Mouse (Mus musculus) liver, embryonic 15.5 days (tissue): Measurements from ENCODE around the gene Dnajc14. TPM values are rescaled to one million over a fixed set of nuclear protein-coding genes. Genes with fewer than 3 reads are reported as not detected.
A peak's percentile ranks its signal among the peaks of the same experiment; 100 is the strongest.

Source experiments
- ATAC-seq: fragments of 200-750 bp; cut with Nextera tagmentation; 2 replicates; pipeline ENCODE4 v1.8.0; 2017; ENCODE audit warnings: moderate number of reproducible peaks, mild to moderate bottlenecking, moderate library complexity; ENCODE audit not compliant: insufficient read depth
- H3K27ac ChIP-seq: fragments of 300-500 bp; sonication (generic); replicated peaks from 2 replicates; pipeline ENCODE4 v1.5.1; 2015; ENCODE audit warnings: mild to moderate bottlenecking, inconsistent platforms
- H3K27me3 ChIP-seq: fragments of 300-500 bp; sonication (generic); 2 replicates; pipeline ENCODE4 v1.6.1; 2015; ENCODE audit warnings: mild to moderate bottlenecking, inconsistent platforms
- H3K36me3 ChIP-seq: fragments of 300-500 bp; sonication (generic); replicated peaks from 2 replicates; pipeline ENCODE4 v1.6.1; 2015; ENCODE audit warnings: moderate library complexity, mild to moderate bottlenecking, inconsistent platforms
- H3K4me1 ChIP-seq: fragments of 300-500 bp; sonication (generic); replicated peaks from 2 replicates; pipeline ENCODE4 v1.6.1; 2015; ENCODE audit warnings: inconsistent platforms
- H3K4me2 ChIP-seq: fragments of 300-500 bp; sonication (generic); 2 replicates; pipeline ENCODE4 v1.6.1; 2015; ENCODE audit warnings: moderate library complexity, mild to moderate bottlenecking, inconsistent platforms
- H3K4me3 ChIP-seq: fragments of 300-500 bp; sonication (generic); replicated peaks from 2 replicates; pipeline ENCODE4 v1.5.1; 2015; ENCODE audit warnings: mild to moderate bottlenecking, inconsistent platforms
- H3K9ac ChIP-seq: fragments of 300-500 bp; sonication (generic); 2 replicates; pipeline ENCODE4 v1.6.1; 2015; ENCODE audit warnings: moderate library complexity, mild to moderate bottlenecking, inconsistent platforms
- H3K9me3 ChIP-seq: fragments of 300-500 bp; sonication (generic); replicated peaks from 2 replicates; pipeline ENCODE4 v1.6.1; 2016; ENCODE audit warnings: inconsistent platforms
- WGBS: fragments of 180-500 bp; shearing (Covaris S2); methylation state at CpG from one replicate; pipeline ENCODE4 v1.1.7; 2015; ENCODE audit warnings: mixed read lengths; ENCODE audit not compliant: insufficient replicate concordance; 5-methylcytosine and 5-hydroxymethylcytosine counted together
- polyA plus RNA-seq: library from polyadenylated mRNA; unstranded; fragments of >200 nt; fragmentation: Nextera tagmentation; extraction: Ambion mirVana; gene quantifications from 2 replicates; pipeline ENCODE4 v1.2.1, GENCODE M21; 2015

Gene Dnajc14
- polyA plus RNA-seq, 1 experiment from 2014 or later = 18.3 TPM

DNA sequence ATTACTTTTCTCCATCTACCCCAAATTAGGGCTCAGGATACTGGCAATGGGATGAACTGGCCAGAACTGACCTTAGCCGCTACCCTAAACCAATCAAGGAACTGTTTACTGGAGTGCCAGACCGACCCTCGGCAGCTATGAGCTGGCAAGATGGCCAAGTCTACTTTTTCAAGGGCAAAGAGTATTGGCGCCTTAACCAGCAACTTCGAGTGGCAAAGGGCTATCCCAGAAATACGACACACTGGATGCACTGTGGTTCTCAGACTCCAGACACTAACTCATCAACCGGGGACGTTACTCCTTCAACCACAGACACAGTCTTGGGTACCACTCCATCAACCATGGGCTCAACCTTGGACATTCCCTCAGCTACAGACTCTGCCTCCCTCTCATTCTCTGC lies 5.2 kb upstream of the Dnajc14 start:
- Histone ChIP-seq H3K27me3 (peaks cover 19% of the 10 kb centered on the region), H3K9me3 (no peaks in the 10 kb centered on the region), H3K4me3 (no peak overlapping the region), H3K4me1 (peaks cover 12% of the 10 kb centered on the region), H3K36me3 (no peaks in the 10 kb centered on the region), H3K4me2 (no peak overlapping the region), H3K9ac (no peak overlapping the region), H3K27ac (no peak overlapping the region)
- ATAC-seq = no peak
- WGBS = 71% methylated on average over 8 of the region's 8 CpGs

- Histone ChIP-seq H3K9ac (no peak overlapping the region), H3K4me3 (no peak overlapping the region), H3K36me3 (no peaks in the 10 kb centered on the region; the same call in 1 of the 2 replicates), H3K9me3 (no peaks in the 10 kb centered on the region), H3K27me3 (peaks cover 26% of the 10 kb centered on the region), H3K27ac (no peak overlapping the region), H3K4me1 (peaks cover 35% of the 10 kb centered on the region), H3K4me2 (no peak overlapping the region)
- WGBS = 77% methylated on average over 16 of the region's 16 CpGs
- no peak for ATAC-seq
Measured at GRCm38 (mm10) chr10:128801981-128802495, 1.8 kb upstream of the Dnajc14 start.

GRCm38 (mm10) chr10:128802956-128803355 lies 906 bp upstream of the Dnajc14 start:
- Histone ChIP-seq H3K27me3 (peaks cover 26% of the 10 kb centered on the region), H3K36me3 (peaks cover 2% of the 10 kb centered on the region; the same call in 1 of the 2 replicates), H3K4me3 (no peak overlapping the region), H3K4me2 (peak overlapping the region; percentile 97), H3K9me3 (no peaks in the 10 kb centered on the region), H3K27ac (no peak overlapping the region), H3K9ac (no peak overlapping the region), H3K4me1 (peaks cover 44% of the 10 kb centered on the region)
- no peak for ATAC-seq
- 56% methylated on average over 4 of the region's 4 CpGs for WGBS

DNA sequence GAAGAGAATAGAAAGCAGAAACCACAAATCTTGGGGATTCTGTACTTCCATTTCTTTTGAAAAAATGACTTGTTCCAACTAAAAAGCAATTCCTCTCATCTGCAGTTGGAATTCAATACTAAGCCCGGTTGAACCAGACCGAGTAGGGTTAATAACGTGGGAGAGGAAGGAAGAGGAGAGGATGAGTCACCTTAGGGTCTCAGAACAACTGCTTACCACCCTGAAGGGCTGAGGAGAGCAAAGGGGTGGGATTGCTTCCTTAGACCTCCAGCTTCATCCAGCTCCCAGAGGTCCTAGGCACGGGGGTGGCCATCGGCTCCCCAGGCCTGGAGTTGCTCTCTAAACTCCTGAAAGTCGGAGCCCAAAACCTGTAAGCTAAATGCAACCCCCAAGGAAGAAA lies 501 bp upstream of the Dnajc14 start:
- 11% methylated on average over 6 of the region's 6 CpGs for WGBS
- H3K36me3 ChIP-seq = peaks cover 6% of the 10 kb centered on the region
- no peak overlapping the region for H3K9ac ChIP-seq
- peaks cover 26% of the 10 kb centered on the region for H3K27me3 ChIP-seq
- ATAC-seq = no peak
- H3K9me3 ChIP-seq = no peaks in the 10 kb centered on the region
- H3K4me3 ChIP-seq = peak overlapping the region; percentile 78
- H3K4me2 ChIP-seq = peak overlapping the region; percentile 97
- H3K4me1 ChIP-seq = peaks cover 48% of the 10 kb centered on the region
- peak overlapping the region; percentile 24; the same call in 1 of the 2 replicates for H3K27ac ChIP-seq

- peaks cover 58% of the 10 kb centered on the region for H3K4me1 ChIP-seq
- H3K27me3 ChIP-seq = peaks cover 26% of the 10 kb centered on the region
- H3K9me3 ChIP-seq = no peaks in the 10 kb centered on the region
Measured at GRCm38 (mm10) chr10:128804271-128805091, 619 bp downstream of the Dnajc14 start, which contains the start of gene Tmem198b. Tmem198b (minus strand) TSS chr10:128804370.

GRCm38 (mm10) chr10:128805092-128806000 lies 1.5 kb downstream of the Dnajc14 start:
- H3K27ac ChIP-seq = peak overlapping the region; percentile 90
- H3K9ac ChIP-seq = peak overlapping the region; percentile 80
- H3K4me2 ChIP-seq = peak overlapping the region; percentile 97
- no peaks in the 10 kb centered on the region for H3K9me3 ChIP-seq
- ATAC-seq = peak; percentile 96
- peaks cover 60% of the 10 kb centered on the region for H3K4me1 ChIP-seq
- peaks cover 17% of the 10 kb centered on the region for H3K36me3 ChIP-seq
- WGBS = under 1% methylated on average over 68 of the region's 70 CpGs
- H3K27me3 ChIP-seq = peaks cover 26% of the 10 kb centered on the region
- peak overlapping the region; percentile 78 for H3K4me3 ChIP-seq

More at GRCm38 (mm10) chr10:128804271-128805091, 619 bp downstream of the Dnajc14 start, which contains the start of gene Tmem198b:
- under 1% methylated on average over 28 of the region's 28 CpGs for WGBS
- Histone ChIP-seq H3K4me3 (peak within 1 kb of the TSS; percentile 78), H3K27ac (peak within 1 kb of the TSS; percentile 90), H3K36me3 (peaks cover 14% of the 10 kb centered on the region), H3K4me2 (peak within 1 kb of the TSS; percentile 97), H3K9ac (peak within 1 kb of the TSS; percentile 80)
- ATAC-seq = peak; percentile 40

GRCm38 (mm10) chr10:128806086-128806485 lies 2.2 kb downstream of the Dnajc14 start:
- H3K4me1 ChIP-seq = peaks cover 60% of the 10 kb centered on the region
- WGBS = 56% methylated on average over 6 of the region's 6 CpGs

GRCm38 (mm10) chr10:128807018-128807417 lies 3.2 kb downstream of the Dnajc14 start:
- Histone ChIP-seq H3K9ac (peak overlapping the region; percentile 80; the same call in 1 of the 2 replicates), H3K36me3 (peaks cover 17% of the 10 kb centered on the region), H3K27me3 (peaks cover 21% of the 10 kb centered on the region), H3K27ac (no peak overlapping the region), H3K4me1 (peaks cover 60% of the 10 kb centered on the region), H3K4me3 (peak overlapping the region; percentile 78), H3K4me2 (peak overlapping the region; percentile 97), H3K9me3 (no peaks in the 10 kb centered on the region)
- WGBS = 80% methylated on average over 8 of the region's 8 CpGs
- ATAC-seq = no peak

More at GRCm38 (mm10) chr10:128806086-128806485, 2.2 kb downstream of the Dnajc14 start:
- peak overlapping the region; percentile 90 for H3K27ac ChIP-seq
- peaks cover 26% of the 10 kb centered on the region for H3K27me3 ChIP-seq
- H3K36me3 ChIP-seq = peaks cover 17% of the 10 kb centered on the region
- no peak for ATAC-seq
- peak overlapping the region; percentile 80 for H3K9ac ChIP-seq
- peak overlapping the region; percentile 97 for H3K4me2 ChIP-seq
- no peaks in the 10 kb centered on the region for H3K9me3 ChIP-seq
- H3K4me3 ChIP-seq = peak overlapping the region; percentile 78

GRCm38 (mm10) chr10:128817033-128817432 lies 13.2 kb downstream of the Dnajc14 start, which contains the start of gene Sarnp:
Sarnp (plus strand) TSS chr10:128817333.
- Histone ChIP-seq H3K36me3 (peaks cover 63% of the 10 kb centered on the region), H3K9me3 (no peaks in the 10 kb centered on the region), H3K4me3 (no peak within 1 kb of the TSS), H3K9ac (no peak within 1 kb of the TSS), H3K27me3 (no peaks in the 10 kb centered on the region), H3K27ac (no peak within 1 kb of the TSS), H3K4me2 (no peak within 1 kb of the TSS), H3K4me1 (peaks cover 16% of the 10 kb centered on the region)
- 76% methylated on average over 13 of the region's 13 CpGs for WGBS
- ATAC-seq = no peak

DNA sequence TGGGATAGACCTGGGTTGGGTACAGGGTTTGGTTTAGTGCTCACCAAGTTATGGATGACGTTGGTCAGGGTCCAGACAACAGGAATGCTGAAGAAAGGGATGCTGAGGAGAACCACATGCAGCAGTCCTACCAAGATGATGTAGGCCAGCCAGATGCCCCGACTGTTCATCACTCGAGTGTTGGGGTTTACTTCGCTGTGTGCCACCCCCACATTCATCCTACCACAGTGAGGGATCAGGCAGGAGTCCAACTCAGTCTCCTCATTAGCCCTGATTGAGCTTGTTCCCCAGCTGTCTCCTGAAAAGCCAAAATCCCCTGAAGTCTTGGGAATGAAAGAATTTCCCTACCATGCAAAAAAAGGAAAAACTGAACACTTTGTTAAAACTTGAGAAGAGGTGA lies 16.4 kb downstream of the Dnajc14 start:
- WGBS = 74% methylated on average over 4 of the region's 4 CpGs
- H3K36me3 ChIP-seq = peaks cover 53% of the 10 kb centered on the region
- H3K9ac ChIP-seq = no peak overlapping the region
- H3K27ac ChIP-seq = no peak overlapping the region
- H3K4me2 ChIP-seq = peak overlapping the region; percentile 80
- no peaks in the 10 kb centered on the region for H3K9me3 ChIP-seq
- H3K4me1 ChIP-seq = peaks cover 31% of the 10 kb centered on the region
- ATAC-seq = no peak
- no peaks in the 10 kb centered on the region for H3K27me3 ChIP-seq
- H3K4me3 ChIP-seq = peak overlapping the region; percentile 91
